Mouse (Mus musculus): ENCODE data around the gene Sell. TPM values are rescaled to one million over a fixed set of nuclear protein-coding genes. Genes with fewer than 3 reads are reported as not detected.
"Not testable (repeated sequence)": the region's sequence is repeated elsewhere in the genome, so short reads cannot be mapped to it uniquely, and the experiment has no call there.

The Sell gene
- polyA plus RNA-seq (2014; fragmentation: Nextera tagmentation; extraction: Ambion mirVana): 0.14 TPM in 1 of 2 replicates, not detected in the other

DNA sequence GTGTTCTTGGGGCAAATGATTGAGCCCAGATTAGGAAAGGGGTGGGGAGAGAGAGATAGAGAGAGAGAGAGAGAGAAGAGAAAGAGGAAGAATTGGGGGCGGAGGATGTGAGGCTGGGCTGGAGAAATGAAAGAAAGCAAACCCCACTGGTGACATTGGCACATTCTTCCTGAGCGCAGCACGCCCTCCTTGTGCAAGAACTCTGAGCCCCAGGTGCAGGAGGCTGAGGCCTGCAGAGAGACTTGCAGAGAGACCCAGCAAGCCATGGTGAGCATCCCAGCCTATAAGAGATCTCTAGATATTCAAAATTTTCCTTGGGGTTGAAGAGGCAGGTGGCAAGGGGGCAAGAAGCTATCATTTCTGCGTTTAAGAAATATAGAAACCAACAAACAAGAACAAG lies at the start of gene Sell:
TSS of gene Sell (plus strand) at position 58 of the 400 bp plus-strand sequence.
- Histone ChIP-seq H3K4me3 (ENCODE audit: low read depth, low read length) (no peak within 1 kb of the TSS), H3K36me3 (ENCODE audit: control insufficient read depth, insufficient read depth, low read length) (no peaks in the 10 kb centered on the region), H3K27me3 (ENCODE audit: control insufficient read depth, insufficient read depth, low read length) (no peaks in the 10 kb centered on the region), H3K4me2 (no peak within 1 kb of the TSS), H3K9me3 (replicated peaks; ENCODE audit: control insufficient read depth, low read length) (no peaks in the 10 kb centered on the region), H3K9ac (ENCODE audit: low read depth, low read length) (no peak within 1 kb of the TSS), H3K27ac (ENCODE audit: low read depth, low read length) (no peak within 1 kb of the TSS), H3K4me1 (ENCODE audit: control insufficient read depth, insufficient read depth, low read length) (no peaks in the 10 kb centered on the region)
- WGBS (ENCODE audit: insufficient replicate concordance): 65% methylated on average over 4 of the region's 4 CpGs
- no peak for ATAC-seq (replicated peaks; ENCODE audit: insufficient number of reproducible peaks, low FRiP score, low TSS enrichment)

GRCm38 (mm10) chr1:164014616-164015015 lies 47.2 kb upstream of the Sell start:
- no peak overlapping the region for H3K4me3 ChIP-seq (ENCODE audit: low read depth, low read length)
- 63% methylated on average over 1 of the region's 1 CpGs for WGBS (ENCODE audit: insufficient replicate concordance)
- H3K4me1 ChIP-seq (ENCODE audit: control insufficient read depth, insufficient read depth, low read length): no peaks in the 10 kb centered on the region
- ATAC-seq (replicated peaks; ENCODE audit: insufficient number of reproducible peaks, low FRiP score, low TSS enrichment): no peak
- H3K4me2 ChIP-seq: no peak overlapping the region
- no peak overlapping the region for H3K27ac ChIP-seq (ENCODE audit: low read depth, low read length)
- no peaks in the 10 kb centered on the region for H3K9me3 ChIP-seq (replicated peaks; ENCODE audit: control insufficient read depth, low read length)
- no peaks in the 10 kb centered on the region for H3K27me3 ChIP-seq (ENCODE audit: control insufficient read depth, insufficient read depth, low read length)
- no peak overlapping the region for H3K9ac ChIP-seq (ENCODE audit: low read depth, low read length)
- H3K36me3 ChIP-seq (ENCODE audit: control insufficient read depth, insufficient read depth, low read length): no peaks in the 10 kb centered on the region

DNA sequence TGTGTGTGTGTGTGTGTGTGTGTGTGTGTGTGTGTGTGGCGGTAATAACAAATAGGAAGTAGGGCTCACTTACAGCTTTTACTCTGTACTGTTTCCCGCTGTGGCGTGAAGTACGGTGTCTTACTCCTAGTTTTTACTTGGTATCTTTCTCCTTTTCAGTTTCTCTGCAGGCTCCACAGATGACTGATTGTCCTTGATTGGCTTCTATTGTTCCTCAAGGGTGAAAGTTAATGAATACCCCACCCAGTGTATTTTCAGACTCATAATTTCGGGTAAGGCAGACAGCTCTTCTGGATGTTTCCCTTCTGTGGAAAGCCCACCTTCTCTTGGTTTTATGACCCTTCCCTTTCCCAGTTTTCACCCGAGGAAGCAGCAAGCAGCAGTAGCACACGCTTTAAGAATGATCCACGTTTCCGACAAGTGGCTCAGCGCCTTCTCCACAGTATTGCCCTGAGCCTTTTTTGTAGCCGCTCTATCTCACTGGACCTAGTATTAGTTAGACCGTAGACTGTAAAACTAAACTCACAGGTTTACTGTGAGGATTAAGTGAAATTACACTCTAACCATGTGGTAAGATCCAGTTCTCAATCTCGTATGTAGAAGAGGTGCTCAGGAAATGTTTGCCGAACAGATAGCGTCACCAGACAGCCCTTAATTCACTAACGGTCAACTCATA lies 43.4 kb upstream of the Sell start:
- Histone ChIP-seq H3K27me3 (ENCODE audit: control insufficient read depth, insufficient read depth, low read length) (no peaks in the 10 kb centered on the region), H3K9ac (ENCODE audit: low read depth, low read length) (no peak overlapping the region), H3K4me1 (ENCODE audit: control insufficient read depth, insufficient read depth, low read length) (no peaks in the 10 kb centered on the region), H3K9me3 (replicated peaks; ENCODE audit: control insufficient read depth, low read length) (no peaks in the 10 kb centered on the region), H3K4me2 (no peak overlapping the region), H3K27ac (ENCODE audit: low read depth, low read length) (no peak overlapping the region), H3K36me3 (ENCODE audit: control insufficient read depth, insufficient read depth, low read length) (no peaks in the 10 kb centered on the region), H3K4me3 (ENCODE audit: low read depth, low read length) (no peak overlapping the region)
- 87% methylated on average over 16 of the region's 16 CpGs for WGBS (ENCODE audit: insufficient replicate concordance)
- ATAC-seq (replicated peaks; ENCODE audit: insufficient number of reproducible peaks, low FRiP score, low TSS enrichment): no peak

GRCm38 (mm10) chr1:164019789-164020188 lies 42.0 kb upstream of the Sell start:
- H3K4me3 ChIP-seq (ENCODE audit: low read depth, low read length): no peak overlapping the region
- ATAC-seq (replicated peaks; ENCODE audit: insufficient number of reproducible peaks, low FRiP score, low TSS enrichment): no peak
- no peaks in the 10 kb centered on the region for H3K27me3 ChIP-seq (ENCODE audit: control insufficient read depth, insufficient read depth, low read length)
- 55% methylated on average over 6 of the region's 6 CpGs for WGBS (ENCODE audit: insufficient replicate concordance)
- H3K27ac ChIP-seq (ENCODE audit: low read depth, low read length): no peak overlapping the region
- no peaks in the 10 kb centered on the region for H3K36me3 ChIP-seq (ENCODE audit: control insufficient read depth, insufficient read depth, low read length)
- no peaks in the 10 kb centered on the region for H3K4me1 ChIP-seq (ENCODE audit: control insufficient read depth, insufficient read depth, low read length)
- H3K9ac ChIP-seq (ENCODE audit: low read depth, low read length): no peak overlapping the region
- no peaks in the 10 kb centered on the region for H3K9me3 ChIP-seq (replicated peaks; ENCODE audit: control insufficient read depth, low read length)
- H3K4me2 ChIP-seq: no peak overlapping the region

DNA sequence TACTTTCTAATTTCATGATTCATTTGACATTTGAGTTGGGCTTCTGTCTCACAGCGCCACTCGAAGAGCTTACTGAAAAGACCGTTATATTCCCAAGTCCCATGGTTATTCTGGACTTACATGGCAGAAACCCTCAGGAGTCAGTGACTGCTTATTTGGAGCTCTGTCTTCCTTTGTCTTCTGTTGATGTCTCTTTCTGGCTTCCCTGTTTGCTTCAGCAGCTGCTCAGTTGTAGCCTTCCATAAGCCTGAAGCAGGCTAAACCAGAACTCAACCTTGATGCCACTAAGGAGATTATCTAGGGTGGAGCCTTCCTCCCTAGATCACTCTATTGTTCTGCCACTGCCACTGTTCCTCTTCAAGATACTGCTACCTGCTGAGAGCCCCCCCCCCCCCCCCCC lies 41.0 kb upstream of the Sell start:
- H3K4me3 ChIP-seq (ENCODE audit: low read depth, low read length); H3K4me1 ChIP-seq (ENCODE audit: control insufficient read depth, insufficient read depth, low read length); H3K9me3 ChIP-seq (replicated peaks; ENCODE audit: control insufficient read depth, low read length); H3K27me3 ChIP-seq (ENCODE audit: control insufficient read depth, insufficient read depth, low read length); H3K36me3 ChIP-seq (ENCODE audit: control insufficient read depth, insufficient read depth, low read length); H3K4me2 ChIP-seq; H3K9ac ChIP-seq (ENCODE audit: low read depth, low read length); H3K27ac ChIP-seq (ENCODE audit: low read depth, low read length); ATAC-seq (replicated peaks; ENCODE audit: insufficient number of reproducible peaks, low FRiP score, low TSS enrichment): not testable (repeated sequence)
- 81% methylated on average over 3 of the region's 3 CpGs for WGBS (ENCODE audit: insufficient replicate concordance)

DNA sequence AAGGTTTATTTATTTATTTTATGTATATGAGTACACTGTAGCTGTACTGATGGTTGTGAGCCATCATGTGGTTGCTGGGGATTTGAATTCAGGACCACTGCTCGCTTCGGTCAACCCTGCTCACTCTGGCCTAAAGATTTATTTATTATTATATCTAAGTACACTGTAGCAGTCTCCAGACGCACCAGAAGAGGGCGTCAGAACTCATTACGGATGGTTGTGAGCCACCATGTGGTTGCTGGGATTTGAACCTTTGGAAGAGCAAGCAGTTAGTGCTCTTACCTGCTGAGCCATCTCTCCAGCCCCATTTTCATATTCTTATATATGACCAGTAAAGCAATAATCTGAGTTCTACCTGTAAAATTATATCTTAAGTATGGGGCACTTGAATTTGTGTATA lies 39.7 kb upstream of the Sell start:
- 77% methylated on average over 5 of the region's 5 CpGs for WGBS (ENCODE audit: insufficient replicate concordance)
- H3K9ac ChIP-seq (ENCODE audit: low read depth, low read length): not testable (repeated sequence)

DNA sequence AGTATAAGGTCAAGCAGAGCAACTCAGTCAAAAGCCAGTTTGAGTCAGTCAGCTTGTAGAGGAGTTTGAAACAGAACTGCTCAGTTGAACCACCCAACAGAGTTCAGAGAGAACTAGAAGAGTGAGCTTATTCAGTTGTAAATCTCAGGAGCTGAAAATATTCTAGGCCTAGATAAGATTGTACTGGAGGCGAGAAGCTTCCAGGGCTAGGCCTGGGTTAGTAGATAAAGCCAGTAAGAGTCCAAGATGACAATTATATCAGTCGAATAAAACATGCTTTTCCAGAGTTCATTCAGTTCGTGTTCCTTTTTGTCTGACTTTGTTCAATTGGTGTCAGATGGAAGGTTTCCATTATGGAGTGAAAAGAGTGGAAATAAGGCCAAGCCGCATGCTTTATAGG lies 36.1 kb upstream of the Sell start:
- 0 out of 2 replicates have a peak, but pooled peaks cover 2% of the 10 kb centered on the region for H3K9me3 ChIP-seq (replicated peaks; ENCODE audit: control insufficient read depth, low read length)
- WGBS (ENCODE audit: insufficient replicate concordance): 76% methylated on average over 4 of the region's 4 CpGs
- no peak overlapping the region for H3K9ac ChIP-seq (ENCODE audit: low read depth, low read length)
- H3K4me3 ChIP-seq (ENCODE audit: low read depth, low read length): no peak overlapping the region
- no peaks in the 10 kb centered on the region for H3K36me3 ChIP-seq (ENCODE audit: control insufficient read depth, insufficient read depth, low read length)
- no peaks in the 10 kb centered on the region for H3K27me3 ChIP-seq (ENCODE audit: control insufficient read depth, insufficient read depth, low read length)
- no peaks in the 10 kb centered on the region for H3K4me1 ChIP-seq (ENCODE audit: control insufficient read depth, insufficient read depth, low read length)
- no peak overlapping the region for H3K4me2 ChIP-seq
- ATAC-seq (replicated peaks; ENCODE audit: insufficient number of reproducible peaks, low FRiP score, low TSS enrichment): no peak
- H3K27ac ChIP-seq (ENCODE audit: low read depth, low read length): no peak overlapping the region

More for the DNA sequence above, 39.7 kb upstream of the Sell start:
- H3K4me2 ChIP-seq; H3K4me3 ChIP-seq (ENCODE audit: low read depth, low read length); H3K27ac ChIP-seq (ENCODE audit: low read depth, low read length); H3K36me3 ChIP-seq (ENCODE audit: control insufficient read depth, insufficient read depth, low read length); H3K27me3 ChIP-seq (ENCODE audit: control insufficient read depth, insufficient read depth, low read length); H3K9me3 ChIP-seq (replicated peaks; ENCODE audit: control insufficient read depth, low read length); H3K4me1 ChIP-seq (ENCODE audit: control insufficient read depth, insufficient read depth, low read length); ATAC-seq (replicated peaks; ENCODE audit: insufficient number of reproducible peaks, low FRiP score, low TSS enrichment): not testable (repeated sequence)

DNA sequence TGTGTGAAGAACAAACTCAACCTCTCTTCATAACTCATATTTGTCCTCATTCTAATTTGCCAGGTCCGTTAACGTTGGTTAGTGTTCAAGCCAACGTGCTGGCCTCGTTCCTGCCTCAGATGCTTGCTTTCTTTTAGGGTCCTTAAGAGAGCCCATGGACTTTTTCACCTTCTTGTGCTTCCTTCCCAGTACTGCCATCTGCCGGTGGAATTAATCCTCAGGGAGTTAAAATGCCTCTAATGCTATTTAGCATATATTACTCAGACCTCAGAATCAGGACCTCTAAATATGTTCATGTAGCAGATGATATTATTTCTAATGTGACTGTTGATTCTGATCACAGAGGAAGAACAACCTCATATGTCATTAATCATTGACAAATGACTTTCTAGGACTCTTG lies 34.4 kb upstream of the Sell start:
- no peaks in the 10 kb centered on the region for H3K4me1 ChIP-seq (ENCODE audit: control insufficient read depth, insufficient read depth, low read length)
- 55% methylated on average over 5 of the region's 5 CpGs for WGBS (ENCODE audit: insufficient replicate concordance)

More for the DNA sequence above, 34.4 kb upstream of the Sell start:
- no peak for ATAC-seq (replicated peaks; ENCODE audit: insufficient number of reproducible peaks, low FRiP score, low TSS enrichment)
- H3K27me3 ChIP-seq (ENCODE audit: control insufficient read depth, insufficient read depth, low read length): no peaks in the 10 kb centered on the region
- 0 out of 2 replicates have a peak, but pooled peaks cover 2% of the 10 kb centered on the region for H3K9me3 ChIP-seq (replicated peaks; ENCODE audit: control insufficient read depth, low read length)
- no peak overlapping the region for H3K4me3 ChIP-seq (ENCODE audit: low read depth, low read length)
- H3K4me2 ChIP-seq: no peak overlapping the region
- H3K9ac ChIP-seq (ENCODE audit: low read depth, low read length): no peak overlapping the region
- H3K36me3 ChIP-seq (ENCODE audit: control insufficient read depth, insufficient read depth, low read length): no peaks in the 10 kb centered on the region
- no peak overlapping the region for H3K27ac ChIP-seq (ENCODE audit: low read depth, low read length)
